Mouse (Mus musculus): Measurements from ENCODE around the gene Zfp362.

Gene Zfp362

GRCm38 (mm10) chr4:128806043-128806826, at the start of gene Zfp362:
Gene Zfp362 (minus strand): TSS chr4:128806045.
- DNase-seq (ENCODE audit: low spot score) = peak; percentile 72

- peak; percentile 41 for DNase-seq (ENCODE audit: low spot score)
Observed at GRCm38 (mm10) chr4:128855613-128856040, 49.8 kb upstream of the Zfp362 start.

- DNase-seq (ENCODE audit: low spot score) = no peak
Observed at GRCm38 (mm10) chr4:128853117-128853516, 47.3 kb upstream of the Zfp362 start.

DNA sequence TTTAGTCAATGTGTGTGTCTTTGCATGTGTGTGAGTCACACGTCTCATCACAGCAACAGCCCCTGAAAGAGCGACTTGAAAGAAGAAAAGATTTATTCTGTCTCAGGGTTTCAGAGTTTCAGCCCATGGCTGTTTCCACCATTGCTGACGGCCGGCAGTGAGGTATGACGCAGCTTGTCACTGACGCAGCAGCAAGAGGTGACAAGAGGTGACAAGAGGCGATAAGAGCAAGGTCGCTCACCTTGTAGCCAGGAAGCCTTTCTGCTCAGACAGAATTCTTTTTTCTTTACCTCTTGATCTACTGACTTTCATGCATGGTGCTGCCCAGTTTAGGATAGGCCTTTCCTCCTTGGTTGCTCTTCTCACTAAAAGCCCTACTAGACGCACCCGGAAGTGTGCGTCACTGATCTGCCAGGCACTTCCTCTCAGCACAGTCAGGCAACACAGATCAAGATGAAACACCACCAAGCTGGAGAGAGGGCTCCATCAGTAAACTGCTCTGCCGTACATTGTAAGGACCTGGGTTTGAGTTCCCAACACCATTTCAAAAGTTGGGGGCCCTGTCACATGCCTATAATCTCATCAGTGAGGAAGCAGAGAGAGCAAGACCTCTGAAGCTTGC, 46.5 kb upstream of the Zfp362 start:
- no peak for DNase-seq (ENCODE audit: low spot score)

DNA sequence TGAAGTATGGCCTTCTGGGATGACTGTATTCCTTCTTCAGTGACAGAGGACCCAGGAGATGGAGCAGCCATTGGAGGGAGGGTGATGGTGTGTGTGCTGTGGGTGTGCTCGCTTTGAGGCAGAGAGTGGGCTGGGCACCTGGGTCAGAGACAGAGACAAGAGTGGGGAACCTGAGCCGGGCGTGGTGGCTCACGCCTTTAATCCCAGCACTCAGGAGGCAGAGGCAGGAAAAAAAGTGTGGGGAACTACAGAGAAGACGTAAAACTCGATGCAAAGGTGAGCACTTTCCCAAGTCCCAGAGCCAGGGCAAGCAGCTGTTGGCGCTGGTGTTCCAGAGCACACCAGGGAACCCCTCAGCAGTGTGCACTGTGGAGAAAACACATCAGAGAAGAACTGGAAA, 43.8 kb upstream of the Zfp362 start:
- DNase-seq (ENCODE audit: low spot score) = no peak

GRCm38 (mm10) chr4:128848961-128849360, 43.1 kb upstream of the Zfp362 start:
- no peak for DNase-seq (ENCODE audit: low spot score)

DNA sequence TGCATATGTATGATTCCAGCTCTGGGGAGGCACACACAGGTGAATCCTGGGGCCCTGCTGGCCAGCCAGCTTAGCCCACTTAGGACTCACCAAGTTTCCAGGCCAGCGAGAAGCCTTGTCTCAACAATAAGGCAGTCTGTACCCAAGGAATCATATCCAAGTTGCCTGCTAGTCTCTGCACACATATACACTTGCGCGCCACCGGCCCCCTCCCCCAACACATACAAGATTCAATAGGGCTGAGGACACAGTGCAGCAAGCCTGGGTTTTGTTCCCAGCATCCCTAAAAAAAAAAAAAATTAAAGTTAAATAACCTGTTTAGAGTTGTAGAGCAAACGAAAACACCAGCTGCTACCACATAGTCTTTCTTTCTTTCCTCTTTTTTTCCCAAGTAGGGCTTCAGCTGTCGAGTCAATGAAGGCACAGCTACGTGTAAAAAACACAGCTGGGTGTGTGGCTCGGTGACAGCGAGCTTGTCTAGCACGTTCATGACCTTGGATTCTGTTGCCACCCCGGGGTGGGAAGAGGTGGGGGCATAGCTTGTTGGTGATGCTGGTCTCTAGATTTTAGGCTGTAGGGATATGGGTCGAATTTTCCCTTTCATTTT, 39.6 kb upstream of the Zfp362 start:
- no peak for DNase-seq (ENCODE audit: low spot score)

DNA sequence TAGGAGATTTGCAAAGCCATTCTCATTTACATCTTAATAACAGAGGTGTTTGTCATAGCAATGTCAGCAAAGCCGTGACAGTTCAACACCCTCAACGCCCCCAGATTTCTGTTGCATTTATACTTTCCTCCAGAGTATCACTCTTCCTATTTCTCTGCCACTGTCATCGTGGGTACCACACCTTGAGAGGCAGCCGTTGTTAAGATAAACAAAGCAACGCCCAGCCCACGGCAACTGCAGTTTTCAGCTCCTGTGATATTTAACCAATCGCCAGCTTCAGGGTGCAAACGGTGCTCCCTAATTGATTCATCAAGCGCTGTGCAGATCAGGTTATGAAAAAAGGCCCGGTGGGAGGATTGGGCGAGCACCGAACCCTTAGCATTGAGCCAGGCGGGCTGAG, 38.7 kb upstream of the Zfp362 start:
- DNase-seq (ENCODE audit: low spot score) = no peak

- DNase-seq (ENCODE audit: low spot score) = peak; percentile 40
Observed at GRCm38 (mm10) chr4:128841259-128841658, 35.4 kb upstream of the Zfp362 start.

- peak; percentile 77 for DNase-seq (ENCODE audit: low spot score)
Observed at GRCm38 (mm10) chr4:128839811-128840738, 34.2 kb upstream of the Zfp362 start.

DNA sequence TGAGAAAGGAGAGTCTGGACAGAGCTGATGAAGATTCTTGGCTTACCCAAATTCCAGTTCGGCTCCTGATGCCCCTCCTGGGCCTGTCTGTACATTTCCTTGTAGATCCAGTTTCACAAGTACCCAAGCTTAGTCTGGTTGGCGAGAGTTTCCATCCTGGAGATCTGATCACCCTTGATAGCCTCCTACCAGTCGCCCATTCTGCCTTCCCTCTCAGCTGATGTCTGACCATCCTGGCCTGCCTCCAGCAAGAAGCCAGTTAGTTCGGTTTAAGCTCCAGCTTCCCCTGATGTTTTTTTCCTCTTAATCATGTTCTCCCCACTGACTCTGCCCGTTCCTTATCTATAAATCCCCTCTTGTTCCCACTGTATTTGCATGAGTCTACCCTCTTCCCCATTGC, 32.4 kb upstream of the Zfp362 start:
- peak; percentile 29 for DNase-seq (ENCODE audit: low spot score)

DNA sequence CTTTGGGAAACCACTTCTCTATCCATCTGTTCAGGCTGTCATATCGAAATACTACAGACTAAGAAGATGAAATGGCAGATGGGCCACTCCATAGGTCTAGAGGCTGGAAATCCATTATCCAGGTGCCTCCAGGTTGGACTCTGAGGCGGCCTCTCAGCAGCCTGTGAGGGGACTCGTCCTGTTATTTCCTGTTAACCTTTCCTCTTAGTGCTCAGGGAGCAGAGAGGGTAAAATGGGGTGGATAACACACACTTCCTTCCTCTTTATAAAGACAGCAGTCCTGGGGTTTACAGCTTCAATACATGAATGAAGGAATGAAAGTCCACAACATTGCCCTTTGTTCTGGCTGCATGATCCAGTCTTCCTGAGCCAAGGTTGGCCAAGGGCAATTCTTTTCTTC, 18.3 kb upstream of the Zfp362 start:
- no peak for DNase-seq (ENCODE audit: low spot score)

GRCm38 (mm10) chr4:128820568-128820967, 14.7 kb upstream of the Zfp362 start:
- DNase-seq (ENCODE audit: low spot score) = no peak

GRCm38 (mm10) chr4:128817011-128817410, 11.2 kb upstream of the Zfp362 start:
- DNase-seq (ENCODE audit: low spot score) = no peak

- DNase-seq (ENCODE audit: low spot score) = peak; percentile 94
Observed at GRCm38 (mm10) chr4:128811382-128812056, 5.7 kb upstream of the Zfp362 start.

- DNase-seq (ENCODE audit: low spot score) = peak; percentile 19
Observed at GRCm38 (mm10) chr4:128806827-128807179, 958 bp upstream of the Zfp362 start.

DNA sequence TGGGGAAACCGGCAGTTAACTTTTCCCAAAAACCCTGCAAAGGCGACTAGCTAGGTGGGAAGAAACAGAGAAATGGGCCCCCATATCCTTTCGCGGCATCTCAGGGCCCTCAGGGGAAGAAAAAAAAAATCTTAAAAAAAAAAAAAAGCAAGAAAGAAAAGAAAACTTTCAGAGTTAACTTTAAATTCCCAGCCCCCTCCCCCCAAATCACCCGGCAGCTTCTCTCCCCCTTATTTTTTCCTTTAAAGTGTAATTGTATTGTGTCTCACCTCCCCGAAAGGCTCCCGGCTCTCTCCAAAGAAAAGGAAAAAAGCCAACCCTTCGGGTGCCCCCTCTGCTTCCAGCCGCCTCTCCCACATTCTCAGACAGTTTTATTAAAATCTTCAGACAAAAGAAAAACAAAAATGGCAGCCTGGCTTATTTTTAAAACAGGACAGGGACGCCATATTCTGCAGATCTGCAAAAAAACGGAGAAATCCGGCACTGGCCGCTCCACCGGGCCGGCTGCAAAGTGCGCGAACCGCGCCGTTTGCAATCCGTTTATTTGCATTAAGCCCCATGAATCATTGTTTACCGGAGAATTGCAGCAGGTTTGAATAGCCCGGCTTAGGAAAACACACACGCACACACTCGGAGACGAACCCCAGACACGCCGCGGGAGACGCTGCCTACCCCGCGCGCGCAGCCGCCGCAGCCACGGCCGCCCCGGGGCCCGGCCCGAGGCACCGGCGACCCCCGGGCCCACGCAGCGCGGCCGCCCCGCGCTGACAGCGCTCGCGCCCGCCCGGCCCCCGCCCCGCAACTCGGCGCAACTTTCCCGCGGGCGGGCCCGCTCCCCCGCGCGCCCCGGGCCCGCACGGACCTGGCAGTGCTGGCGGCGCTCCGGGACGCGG, 449 bp downstream of the Zfp362 start:
- DNase-seq (ENCODE audit: low spot score) = peak; percentile 70

DNA sequence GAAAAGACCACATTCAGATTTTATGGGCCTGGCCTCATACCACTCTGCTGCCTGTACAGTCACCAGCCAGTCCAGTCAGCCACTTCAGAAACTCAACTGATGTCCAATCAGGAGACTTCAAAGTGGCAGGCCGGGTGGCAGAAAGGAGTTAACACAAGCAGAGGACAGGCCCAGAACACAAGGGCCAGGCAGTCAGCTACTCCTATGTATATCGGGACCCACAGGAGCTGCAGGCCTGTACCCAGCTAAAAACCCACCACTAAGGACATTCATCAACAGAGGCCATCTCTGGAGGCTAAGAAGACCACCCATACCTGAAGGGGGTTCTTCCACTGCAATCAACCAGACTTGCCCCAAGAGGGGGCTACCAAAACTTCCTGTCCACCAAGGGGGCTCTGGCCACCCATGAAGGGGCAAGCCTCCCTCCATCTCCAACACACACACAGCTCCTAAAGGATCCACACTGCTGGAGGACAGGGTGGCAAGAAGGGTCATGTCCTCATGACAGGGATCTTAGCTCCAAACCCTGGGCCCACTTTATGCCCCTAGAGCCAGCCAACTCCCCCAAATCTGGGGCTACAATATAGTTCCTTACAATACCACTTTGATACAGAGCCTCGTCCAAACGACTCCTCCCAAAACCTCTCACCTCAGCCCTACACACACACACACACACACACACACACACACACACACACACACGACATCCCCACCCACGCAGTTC, 1.3 kb downstream of the Zfp362 start:
- DNase-seq (ENCODE audit: low spot score) = peak; percentile 21

DNA sequence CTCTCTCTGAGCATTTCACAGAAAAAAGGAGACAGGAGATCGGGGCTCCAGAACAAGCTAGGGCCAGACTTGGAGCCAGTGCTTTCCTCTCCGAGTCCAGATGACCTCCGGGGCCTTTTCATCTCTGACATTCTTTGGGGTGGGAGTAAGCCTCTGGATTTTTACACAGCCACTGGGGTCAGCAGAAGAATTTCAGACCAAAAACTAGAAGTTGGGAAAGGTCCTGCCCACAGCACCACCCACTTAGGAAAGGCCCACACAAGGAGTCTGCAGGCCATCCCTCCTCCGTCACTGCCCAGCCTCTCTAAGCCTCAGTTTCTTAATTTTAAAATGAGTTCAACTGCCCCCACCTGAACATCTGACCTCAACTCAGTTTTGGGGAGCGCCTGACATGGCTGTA, 2.3 kb downstream of the Zfp362 start:
- no peak for DNase-seq (ENCODE audit: low spot score)

Data from MN1 (cell line).